Mouse (Mus musculus): ENCODE results near the gene Tlr9. TPM values are rescaled to one million over a fixed set of nuclear protein-coding genes. Genes with fewer than 3 reads are reported as not detected.

Gene Tlr9
- polyA plus RNA-seq, 1 experiment from 2014 or later, result not detected

DNA sequence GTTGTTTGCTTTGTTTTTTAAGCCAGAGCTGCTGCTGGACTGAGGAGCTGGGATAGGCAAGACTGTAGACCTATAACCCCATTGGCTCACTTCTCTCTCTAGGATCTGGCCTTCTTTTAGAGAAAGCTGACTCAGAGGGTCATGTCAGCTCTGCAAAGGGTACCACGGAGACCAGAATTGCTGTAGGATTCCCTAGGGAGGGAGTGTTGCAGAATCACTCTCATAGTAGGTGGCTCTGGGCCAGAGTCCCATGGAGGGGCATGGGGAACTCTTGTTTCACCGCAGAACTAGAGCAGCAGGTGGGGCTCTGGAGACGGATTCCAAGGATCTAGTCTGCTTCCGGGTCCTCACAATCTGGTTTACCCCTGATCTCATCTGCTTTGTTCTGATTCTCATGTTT, 51.4 kb downstream of the Tlr9 start:
- Histone ChIP-seq H3K4me3 (replicated peaks) (no peak overlapping the region), H3K27ac (replicated peaks) (no peak overlapping the region), H3K9ac (replicated peaks) (no peak overlapping the region), H3K27me3 (replicated peaks) (no peaks in the 10 kb centered on the region), H3K36me3 (no peaks in the 10 kb centered on the region), H3K9me3 (replicated peaks) (no peaks in the 10 kb centered on the region), H3K4me1 (peaks cover 13% of the 10 kb centered on the region), H3K4me2 (no peak overlapping the region)
- ATAC-seq (ENCODE audit: low FRiP score), result no peak
- 70% methylated on average over 4 of the region's 4 CpGs for WGBS

DNA sequence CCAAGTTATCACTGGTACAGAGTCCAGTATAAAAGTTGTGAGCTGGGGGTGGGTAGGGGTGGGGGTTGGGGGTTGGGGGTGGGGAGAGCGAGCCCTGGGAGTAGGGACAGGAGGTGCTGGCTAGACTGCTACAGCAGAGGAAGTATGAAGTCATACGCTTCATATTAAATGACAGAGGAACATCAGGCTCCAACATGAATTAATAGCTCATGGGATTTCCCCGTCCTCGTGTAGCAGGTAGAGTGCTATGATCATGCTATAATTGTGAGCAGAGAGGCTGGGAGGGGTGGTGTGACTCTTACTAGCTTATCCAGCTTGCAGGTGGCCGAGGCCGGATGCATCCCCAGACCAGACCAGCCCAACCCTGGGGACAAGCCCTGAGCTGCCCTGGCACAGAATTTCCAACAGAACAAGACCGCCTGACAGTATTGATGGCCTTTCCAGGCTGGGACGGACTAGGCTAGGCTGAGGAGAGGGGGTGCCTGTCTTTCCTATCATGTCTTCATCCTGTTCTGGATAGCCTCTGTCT, 52.3 kb downstream of the Tlr9 start:
- ATAC-seq (ENCODE audit: low FRiP score), result no peak
- Histone ChIP-seq H3K4me3 (replicated peaks) (no peak overlapping the region), H3K9ac (replicated peaks) (no peak overlapping the region), H3K27me3 (replicated peaks) (no peaks in the 10 kb centered on the region), H3K27ac (replicated peaks) (no peak overlapping the region), H3K4me1 (peaks cover 5% of the 10 kb centered on the region), H3K36me3 (no peaks in the 10 kb centered on the region), H3K4me2 (no peak overlapping the region), H3K9me3 (replicated peaks) (no peaks in the 10 kb centered on the region)
- WGBS, result 87% methylated on average over 8 of the region's 8 CpGs

DNA sequence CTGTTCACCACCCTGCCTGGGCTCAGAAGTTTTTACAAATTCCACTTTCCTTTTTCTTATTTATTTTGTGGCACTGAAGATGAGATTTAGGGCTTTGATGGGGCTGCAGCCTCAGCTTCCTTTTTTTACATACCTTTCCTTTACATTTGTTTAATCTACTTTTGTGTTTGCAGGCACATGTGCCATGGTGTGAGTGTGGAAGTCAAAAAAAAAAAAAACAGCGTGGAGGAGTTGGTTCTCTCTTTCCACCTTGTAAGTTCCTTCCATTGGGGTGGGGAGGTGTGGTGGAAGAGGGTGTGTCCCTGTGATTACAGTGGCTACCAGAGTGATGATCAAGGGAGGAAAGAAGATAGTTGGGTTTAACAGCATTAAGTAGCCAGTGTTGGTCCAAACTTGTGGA, 53.4 kb downstream of the Tlr9 start:
- Histone ChIP-seq H3K4me2 (no peak overlapping the region), H3K4me1 (peaks cover 5% of the 10 kb centered on the region), H3K4me3 (replicated peaks) (no peak overlapping the region), H3K36me3 (no peaks in the 10 kb centered on the region), H3K9ac (replicated peaks) (no peak overlapping the region), H3K27ac (replicated peaks) (no peak overlapping the region), H3K27me3 (replicated peaks) (no peaks in the 10 kb centered on the region), H3K9me3 (replicated peaks) (no peaks in the 10 kb centered on the region)
- WGBS, result 81% methylated on average over 1 of the region's 1 CpGs
- ATAC-seq (ENCODE audit: low FRiP score), result no peak

MicroRNA genes within 50 kb of the gene (microRNA counts, 519-probe panel; counts per million panel counts)
- 4,457 counts per million, percentile 98 among the panel's probes with 10 or more counts for microRNA mmu-let-7g

Small RNA genes lying within 50 kb of the gene (microRNA-seq; reads per million reads assigned to microRNA genes)
- 38,639 reads per million, percentile 99 among the genes with 10 or more reads in this experiment for gene Mirlet7g

Other genes starting within 250 kb of the Tlr9 start
- 1.2 and 3.5 TPM in 2 replicates for gene Col6a4, start 125.8 kb upstream of the Tlr9 start, polyA plus RNA-seq (2015; fragmentation: Nextera tagmentation; extraction: Ambion mirVana)
- 2.3 and 2.7 TPM in 2 replicates for gene Glyctk, start 64.5 kb upstream of the Tlr9 start, polyA plus RNA-seq (2015; fragmentation: Nextera tagmentation; extraction: Ambion mirVana)
- gene Wdr82, start 51.7 kb upstream of the Tlr9 start, polyA plus RNA-seq (2015; fragmentation: Nextera tagmentation; extraction: Ambion mirVana), result 28.6 and 32.1 TPM in 2 replicates
- gene Ppm1m, start 22.9 kb upstream of the Tlr9 start, polyA plus RNA-seq (2015; fragmentation: Nextera tagmentation; extraction: Ambion mirVana), result 16.9 and 20.5 TPM in 2 replicates
- 48.1 and 58.2 TPM in 2 replicates for gene Twf2, start 19.5 kb upstream of the Tlr9 start, polyA plus RNA-seq (2015; fragmentation: Nextera tagmentation; extraction: Ambion mirVana)
- 105 and 107 TPM in 2 replicates for gene Alas1, start 26.1 kb downstream of the Tlr9 start, polyA plus RNA-seq (2015; fragmentation: Nextera tagmentation; extraction: Ambion mirVana)
- gene Poc1a, start 58.5 kb downstream of the Tlr9 start, polyA plus RNA-seq (2015; fragmentation: Nextera tagmentation; extraction: Ambion mirVana), result 7.0 and 13.3 TPM in 2 replicates
- gene Dusp7, start 146.0 kb downstream of the Tlr9 start, polyA plus RNA-seq (2015; fragmentation: Nextera tagmentation; extraction: Ambion mirVana), result 13.9 and 16.4 TPM in 2 replicates
- 656 and 712 TPM in 2 replicates for gene Rpl29, start 206.9 kb downstream of the Tlr9 start, polyA plus RNA-seq (2015; fragmentation: Nextera tagmentation; extraction: Ambion mirVana)
- gene Acy1, start 215.7 kb downstream of the Tlr9 start, polyA plus RNA-seq (2015; fragmentation: Nextera tagmentation; extraction: Ambion mirVana), result 20.5 and 24.9 TPM in 2 replicates
- 10.0 and 13.6 TPM in 2 replicates for gene Abhd14b, start 224.9 kb downstream of the Tlr9 start, polyA plus RNA-seq (2015; fragmentation: Nextera tagmentation; extraction: Ambion mirVana)
- gene Abhd14a, start 225.1 kb downstream of the Tlr9 start, polyA plus RNA-seq (2015; fragmentation: Nextera tagmentation; extraction: Ambion mirVana), result 73.2 and 77.0 TPM in 2 replicates
- gene Pcbp4, start 230.7 kb downstream of the Tlr9 start, polyA plus RNA-seq (2015; fragmentation: Nextera tagmentation; extraction: Ambion mirVana), result 185 and 222 TPM in 2 replicates
- 1.1 and 1.4 TPM in 2 replicates for gene Gpr62, start 243.3 kb downstream of the Tlr9 start, polyA plus RNA-seq (2015; fragmentation: Nextera tagmentation; extraction: Ambion mirVana)

All from neural tube, embryonic 15.5 days (tissue).